Mouse (Mus musculus) spleen, postnatal 14 days (tissue): ENCODE data around the gene Elk4.
A peak's percentile ranks its signal among the peaks of the same experiment; 100 is the strongest.

Source experiments
- DNase-seq, 2 experiments: peaks; one replicate each; pipeline ENCODE4 v3.0.0; 2021 to 2022; ENCODE audit warnings: low spot score in 2 of 2

The Elk4 gene

GRCm38 (mm10) chr1:132065475-132066172, 58.2 kb downstream of the Elk4 start:
- no peak for DNase-seq

- peak in 1 of 2 experiments; percentile 18 for DNase-seq
Measured at GRCm38 (mm10) chr1:132067261-132068255, 60.2 kb downstream of the Elk4 start, which contains the start of gene Mfsd4a. Gene Mfsd4a (minus strand): TSS chr1:132068062.

DNA sequence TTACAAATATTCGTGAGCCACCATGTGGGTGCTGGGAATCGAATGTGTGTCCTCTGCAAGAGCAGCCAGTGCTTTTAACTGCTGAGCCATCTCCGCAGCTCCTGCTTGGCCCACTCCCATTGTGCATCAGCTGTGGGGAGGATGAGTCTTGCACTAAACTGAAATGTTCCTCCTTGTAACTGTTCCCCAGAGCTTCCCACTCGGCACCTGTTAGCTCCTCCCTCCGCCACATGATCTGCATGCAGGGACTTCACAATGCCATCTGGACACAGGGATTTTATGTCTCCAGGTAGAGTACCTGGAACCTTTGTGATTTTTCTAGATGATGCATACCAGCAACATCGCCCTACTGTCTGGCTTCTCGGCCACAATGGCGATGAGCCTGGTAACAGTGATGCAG, 62.0 kb downstream of the Elk4 start:
- no peak for DNase-seq

GRCm38 (mm10) chr1:132070659-132071058, 63.3 kb downstream of the Elk4 start:
- DNase-seq = no peak

GRCm38 (mm10) chr1:132075576-132075975, 68.2 kb downstream of the Elk4 start:
- DNase-seq = no peak

- DNase-seq = no peak
Measured at GRCm38 (mm10) chr1:132078413-132078812, 71.0 kb downstream of the Elk4 start.
